Mouse (Mus musculus) cortical plate, adult 2 months (tissue): ENCODE measurements around the gene Olfr1368. TPM values are rescaled to one million over a fixed set of nuclear protein-coding genes. Genes with fewer than 3 reads are reported as not detected.

ENCODE experiments used
- H3K27ac ChIP-seq: fragments of 200-500 bp; 2 replicates; pipeline ENCODE4 v1.5.1; 2012; ENCODE audit warnings: low read length, control low read depth, inconsistent platforms; ENCODE audit not compliant: insufficient read depth
- H3K4me1 ChIP-seq: fragments of 200-500 bp; 2 replicates; pipeline ENCODE4 v1.6.1; 2011; ENCODE audit warnings: low read length; ENCODE audit not compliant: control insufficient read depth, insufficient read depth
- H3K4me3 ChIP-seq: fragments of 200-500 bp; 2 replicates; pipeline ENCODE4 v1.5.1; 2011; ENCODE audit warnings: mild to moderate bottlenecking, low read length, control low read depth; ENCODE audit not compliant: insufficient read depth
- CTCF ChIP-seq: fragments of 200-500 bp; IDR thresholded peaks from 2 replicates; pipeline ENCODE4 v1.5.1; 2011; ENCODE audit warnings: mild to moderate bottlenecking, control low read depth, low read length; ENCODE audit not compliant: insufficient read depth; ENCODE audit errors: extremely low read depth
- POLR2A ChIP-seq: fragments of 200-500 bp; IDR thresholded peaks from 2 replicates; pipeline ENCODE4 v1.6.1; 2011; ENCODE audit warnings: mild to moderate bottlenecking, low read length, control low read depth; ENCODE audit not compliant: insufficient read depth; ENCODE audit errors: extremely low read depth
- polyA plus RNA-seq: library from polyadenylated mRNA; depleted of rRNA; stranded (reverse); fragments of >200 nt; gene quantifications from 2 replicates; pipeline ENCODE4 v1.2.3, GENCODE M21; 2012

The Olfr1368 gene
- polyA plus RNA-seq, 1 experiment, result not detected

DNA sequence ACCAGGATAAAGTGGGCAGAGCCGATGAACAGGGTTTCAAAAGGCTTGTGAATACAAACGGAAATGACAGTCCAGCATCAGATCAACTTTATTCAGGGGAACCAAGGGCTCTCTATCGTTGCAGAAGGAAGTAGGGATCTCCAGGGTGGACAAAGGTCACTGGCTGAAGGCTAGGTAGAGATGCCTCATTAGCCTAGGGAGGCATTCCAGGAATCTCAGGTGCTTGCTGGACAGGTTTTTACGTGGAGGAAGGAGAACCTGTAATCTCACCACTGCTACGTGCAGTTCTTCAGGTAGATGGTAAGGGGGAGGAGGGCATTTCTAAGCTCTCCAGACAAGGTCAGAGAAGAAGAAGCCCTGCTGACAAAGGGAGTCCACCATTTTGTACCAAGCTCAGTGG, 32.0 kb upstream of the Olfr1368 start:
- TF ChIP-seq POLR2A (no peak), CTCF (no peak)
- Histone ChIP-seq H3K4me1 (peaks cover 1% of the 10 kb centered on the region; the same call in 1 of the 2 replicates), H3K27ac (no peak overlapping the region), H3K4me3 (no peak overlapping the region)

DNA sequence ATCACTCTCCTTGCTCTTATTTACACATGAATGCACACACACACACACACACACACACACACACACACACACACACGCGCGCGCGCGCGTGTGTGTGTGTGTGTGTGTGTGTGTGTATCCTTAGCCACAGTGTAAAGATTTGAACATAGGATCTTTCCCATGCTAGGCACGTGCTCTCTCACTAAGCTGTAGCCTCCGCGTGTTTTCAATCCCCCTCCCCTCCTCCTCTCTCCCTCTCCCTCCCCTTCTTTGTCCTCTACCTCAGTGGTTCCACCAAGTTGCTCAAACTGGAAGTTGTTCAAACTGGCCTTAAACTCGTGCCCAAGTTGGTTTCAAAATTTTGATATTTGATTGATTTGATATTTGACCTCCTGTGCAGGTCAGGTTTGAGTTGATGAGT, 31.1 kb upstream of the Olfr1368 start:
- H3K27ac ChIP-seq, result no peak overlapping the region
- no peak for TF ChIP-seq POLR2A
- TF ChIP-seq CTCF, result no peak
- peaks cover 1% of the 10 kb centered on the region; the same call in 1 of the 2 replicates for H3K4me1 ChIP-seq
- H3K4me3 ChIP-seq, result no peak overlapping the region

DNA sequence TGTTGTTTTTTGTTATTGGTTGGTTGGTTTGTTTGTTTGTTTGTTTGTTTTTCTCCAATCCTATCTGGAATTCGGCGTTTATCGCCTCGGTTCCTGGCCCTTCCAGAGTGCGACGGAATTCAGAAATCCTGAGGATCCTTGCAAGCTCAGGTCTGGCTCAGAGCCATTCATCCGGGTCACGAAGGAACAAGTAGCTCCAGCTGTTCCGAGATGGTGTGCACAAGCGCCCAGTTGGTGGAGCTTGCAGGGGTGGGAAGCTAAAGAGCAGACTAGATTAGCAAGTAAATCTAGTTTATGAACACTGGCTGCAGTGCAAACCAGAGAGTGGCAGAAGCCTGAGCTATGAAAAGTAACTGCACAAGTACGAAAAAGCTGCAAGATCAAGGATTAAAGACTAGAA, 27.4 kb upstream of the Olfr1368 start:
- TF ChIP-seq CTCF, result no peak
- TF ChIP-seq POLR2A, result no peak
- H3K4me3 ChIP-seq, result peak overlapping the region; percentile 30
- H3K4me1 ChIP-seq, result no peaks in the 10 kb centered on the region
- no peak overlapping the region for H3K27ac ChIP-seq

DNA sequence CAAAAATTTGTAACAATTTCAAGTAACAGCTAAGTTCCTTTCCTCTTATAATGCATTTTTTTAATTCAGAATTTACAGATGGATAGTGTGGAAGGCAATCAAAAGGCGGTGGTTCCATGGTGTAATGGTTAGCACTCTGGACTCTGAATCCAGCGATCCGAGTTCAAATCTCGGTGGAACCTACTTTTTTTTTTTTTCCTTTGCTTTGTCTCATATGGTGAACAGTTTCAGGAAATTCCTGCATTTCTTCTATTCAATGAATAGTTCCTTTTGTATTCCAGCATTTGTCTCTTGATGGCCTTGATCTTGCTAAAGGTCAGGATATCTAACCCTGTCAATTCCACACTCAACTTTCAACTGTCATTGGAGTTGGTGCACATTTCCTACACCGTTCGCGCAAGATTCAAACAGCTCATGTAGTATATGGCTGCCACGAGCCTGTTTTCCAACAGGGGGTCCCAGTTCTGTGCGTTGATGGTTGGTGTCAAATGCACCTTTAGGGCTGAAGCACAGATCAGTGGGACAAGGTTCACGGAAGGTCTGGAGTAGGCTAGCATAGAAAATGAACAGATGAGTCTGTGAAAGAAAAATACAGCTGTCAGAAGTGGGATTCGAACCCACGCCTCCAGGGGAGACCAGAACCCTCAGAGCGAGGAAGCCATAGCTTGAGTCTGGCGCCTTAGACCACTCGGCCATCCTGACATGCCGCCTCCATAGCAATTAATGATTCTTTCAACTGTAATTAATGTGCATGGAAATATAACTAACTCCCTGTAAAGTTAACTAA, 26.8 kb upstream of the Olfr1368 start:
- Histone ChIP-seq H3K4me3 (peak overlapping the region; percentile 30), H3K4me1 (no peaks in the 10 kb centered on the region), H3K27ac (no peak overlapping the region)
- TF ChIP-seq POLR2A, result no peak
- no peak for TF ChIP-seq CTCF

DNA sequence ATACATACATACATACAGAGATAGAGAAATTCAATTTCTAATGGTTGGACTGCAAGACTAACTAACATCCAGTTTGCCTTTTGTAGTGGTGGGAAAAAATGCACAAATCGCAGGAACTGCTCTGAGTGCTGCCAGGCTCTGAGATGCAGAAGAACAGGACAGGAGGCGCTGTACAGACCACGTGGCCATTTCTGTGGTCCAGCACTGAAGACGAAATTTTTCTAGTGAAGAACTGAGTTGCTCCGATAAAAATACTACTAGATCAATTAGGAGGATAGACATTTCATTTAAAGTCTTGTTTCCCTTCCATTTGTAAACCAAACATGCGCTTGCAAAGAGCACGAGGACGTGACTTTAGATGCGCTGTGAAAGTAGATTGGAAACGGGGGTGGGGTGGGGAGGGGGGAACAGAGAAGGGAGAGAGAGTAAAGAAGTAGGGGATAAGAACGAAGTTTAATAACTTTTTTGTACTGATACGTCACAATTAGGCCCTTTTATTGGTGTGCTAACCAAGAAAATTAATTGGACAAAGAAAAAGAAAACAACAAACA, 26.0 kb upstream of the Olfr1368 start:
- Histone ChIP-seq H3K4me3 (peak overlapping the region; percentile 30), H3K27ac (no peak overlapping the region), H3K4me1 (no peaks in the 10 kb centered on the region)
- peak; percentile 28; the same call in 1 of the 2 replicates for TF ChIP-seq CTCF
- no peak for TF ChIP-seq POLR2A

- Histone ChIP-seq H3K27ac (no peak overlapping the region), H3K4me1 (no peaks in the 10 kb centered on the region), H3K4me3 (peak overlapping the region; percentile 30; the same call in 1 of the 2 replicates)
- TF ChIP-seq POLR2A, result no peak
Measured at GRCm38 (mm10) chr13:21171156-21171530, 25.5 kb upstream of the Olfr1368 start.

GRCm38 (mm10) chr13:21170431-21171155, 24.9 kb upstream of the Olfr1368 start:
- Histone ChIP-seq H3K4me1 (no peaks in the 10 kb centered on the region), H3K27ac (no peak overlapping the region), H3K4me3 (peak overlapping the region; percentile 49; the same call in 1 of the 2 replicates)
- no peak for TF ChIP-seq POLR2A
- no peak for TF ChIP-seq CTCF

GRCm38 (mm10) chr13:21169657-21170430, 24.2 kb upstream of the Olfr1368 start:
- no peak overlapping the region for H3K27ac ChIP-seq
- no peaks in the 10 kb centered on the region for H3K4me1 ChIP-seq
- TF ChIP-seq CTCF (no peak), POLR2A (no peak)
- H3K4me3 ChIP-seq, result peak overlapping the region; percentile 49

DNA sequence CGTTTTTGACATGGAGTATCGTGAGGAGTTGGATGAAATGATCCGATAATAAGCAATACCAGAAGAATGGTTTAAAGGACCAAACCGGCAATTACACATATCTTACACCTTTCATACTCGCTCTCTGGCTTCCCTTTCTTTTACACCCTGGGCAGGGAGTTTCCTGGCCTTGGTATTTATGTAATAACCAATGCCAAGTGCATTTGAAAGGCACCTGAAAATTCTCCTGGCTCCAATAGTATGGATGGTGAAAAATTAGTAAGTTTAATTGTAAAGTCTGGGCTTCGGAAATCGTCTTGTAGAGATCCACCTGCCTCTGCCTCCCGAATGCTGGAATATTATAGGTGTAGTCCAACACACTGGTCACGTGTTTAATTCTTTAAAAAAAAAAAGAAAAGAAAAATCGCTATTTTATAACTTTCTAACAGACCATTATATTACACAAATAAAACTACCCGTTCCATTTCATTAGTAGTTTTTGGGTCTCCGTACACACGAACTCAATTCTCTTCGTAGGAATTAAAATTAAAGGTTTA, 23.5 kb upstream of the Olfr1368 start:
- peak overlapping the region; percentile 49 for H3K4me3 ChIP-seq
- H3K4me1 ChIP-seq, result no peaks in the 10 kb centered on the region
- H3K27ac ChIP-seq, result no peak overlapping the region
- TF ChIP-seq POLR2A, result no peak
- no peak for TF ChIP-seq CTCF
